Mouse (Mus musculus) kidney, adult 2 months (tissue): ENCODE measurements around the gene Gm28047.

Experiments
- CTCF ChIP-seq: fragments of 200-500 bp; conservative IDR thresholded peaks from 2 replicates; pipeline ENCODE4 v1.5.1; 2011; ENCODE audit warnings: low read depth, mild to moderate bottlenecking, control low read depth, low read length, moderate library complexity, mixed read lengths; ENCODE audit not compliant: insufficient read depth, insufficient read length
- POLR2A ChIP-seq: fragments of 200-500 bp; IDR thresholded peaks from one replicate; pipeline ENCODE4 v1.6.1; 2011; ENCODE audit warnings: low read depth, low read length, control low read depth

DNA sequence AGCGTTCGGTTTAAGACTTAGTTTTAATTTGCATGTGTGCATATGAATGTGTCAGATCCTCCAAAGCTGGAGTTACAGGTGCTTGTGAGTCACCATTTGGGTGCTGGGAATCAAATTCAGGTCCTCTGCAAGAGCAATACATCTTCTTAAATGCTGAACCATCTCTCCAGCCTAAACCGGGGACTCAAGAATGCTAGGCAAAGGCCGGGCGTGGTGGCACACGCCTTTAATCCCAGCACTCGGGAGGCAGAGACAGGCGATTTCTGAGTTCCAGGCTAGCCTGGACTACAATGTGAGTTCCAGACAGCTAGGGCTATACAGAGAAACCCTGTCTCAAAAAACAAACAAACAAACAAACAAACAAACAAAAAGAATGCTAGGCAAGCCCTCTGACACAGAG is 35.0 kb downstream of the Gm28047 start:
- TF ChIP-seq POLR2A (no peak), CTCF (no peak)
